Mouse (Mus musculus): ENCODE data around the gene 1810046K07Rik.

1810046K07Rik gene

GRCm38 (mm10) chr9:51328731-51329130, at the start of gene 1810046K07Rik:
1810046K07Rik (minus strand) TSS chr9:51328917.
- DNase-seq, result no peak

GRCm38 (mm10) chr9:51369560-51369959, 40.8 kb upstream of the 1810046K07Rik start:
- DNase-seq, result no peak

GRCm38 (mm10) chr9:51367124-51367523, 38.4 kb upstream of the 1810046K07Rik start:
- no peak for DNase-seq

- DNase-seq, result no peak
Observed at GRCm38 (mm10) chr9:51364059-51364458, 35.3 kb upstream of the 1810046K07Rik start.

GRCm38 (mm10) chr9:51353511-51353910, 24.8 kb upstream of the 1810046K07Rik start:
- DNase-seq, result no peak

GRCm38 (mm10) chr9:51352896-51353295, 24.2 kb upstream of the 1810046K07Rik start:
- no peak for DNase-seq

- DNase-seq, result no peak
Observed at GRCm38 (mm10) chr9:51349422-51349821, 20.7 kb upstream of the 1810046K07Rik start.

- no peak for DNase-seq
Observed at GRCm38 (mm10) chr9:51345768-51346167, 17.1 kb upstream of the 1810046K07Rik start.

- DNase-seq, result peak; percentile 91
Observed at GRCm38 (mm10) chr9:51335294-51336010, 6.7 kb upstream of the 1810046K07Rik start.

GRCm38 (mm10) chr9:51331449-51332238, 2.9 kb upstream of the 1810046K07Rik start:
- DNase-seq, result no peak

GRCm38 (mm10) chr9:51327555-51327903, 1.2 kb downstream of the 1810046K07Rik start:
- DNase-seq, result no peak

GRCm38 (mm10) chr9:51326619-51327554, 1.8 kb downstream of the 1810046K07Rik start:
- DNase-seq, result no peak

- no peak for DNase-seq
Observed at GRCm38 (mm10) chr9:51324406-51325065, 4.2 kb downstream of the 1810046K07Rik start.

- no peak for DNase-seq
Observed at GRCm38 (mm10) chr9:51320096-51320495, 8.6 kb downstream of the 1810046K07Rik start.

- DNase-seq, result no peak
Observed at GRCm38 (mm10) chr9:51318246-51318645, 10.5 kb downstream of the 1810046K07Rik start.

- no peak for DNase-seq
Observed at GRCm38 (mm10) chr9:51317322-51317721, 11.4 kb downstream of the 1810046K07Rik start.

- DNase-seq, result no peak
Observed at GRCm38 (mm10) chr9:51315402-51316063, 13.2 kb downstream of the 1810046K07Rik start.

GRCm38 (mm10) chr9:51312554-51313317, 16.0 kb downstream of the 1810046K07Rik start:
- no peak for DNase-seq

- no peak for DNase-seq
Observed at GRCm38 (mm10) chr9:51310515-51310914, 18.2 kb downstream of the 1810046K07Rik start.

- DNase-seq, result no peak
Observed at GRCm38 (mm10) chr9:51306351-51306750, 22.4 kb downstream of the 1810046K07Rik start.

GRCm38 (mm10) chr9:51305146-51305545, 23.6 kb downstream of the 1810046K07Rik start:
- peak; percentile 8 for DNase-seq
